In the genomic region with DNA sequence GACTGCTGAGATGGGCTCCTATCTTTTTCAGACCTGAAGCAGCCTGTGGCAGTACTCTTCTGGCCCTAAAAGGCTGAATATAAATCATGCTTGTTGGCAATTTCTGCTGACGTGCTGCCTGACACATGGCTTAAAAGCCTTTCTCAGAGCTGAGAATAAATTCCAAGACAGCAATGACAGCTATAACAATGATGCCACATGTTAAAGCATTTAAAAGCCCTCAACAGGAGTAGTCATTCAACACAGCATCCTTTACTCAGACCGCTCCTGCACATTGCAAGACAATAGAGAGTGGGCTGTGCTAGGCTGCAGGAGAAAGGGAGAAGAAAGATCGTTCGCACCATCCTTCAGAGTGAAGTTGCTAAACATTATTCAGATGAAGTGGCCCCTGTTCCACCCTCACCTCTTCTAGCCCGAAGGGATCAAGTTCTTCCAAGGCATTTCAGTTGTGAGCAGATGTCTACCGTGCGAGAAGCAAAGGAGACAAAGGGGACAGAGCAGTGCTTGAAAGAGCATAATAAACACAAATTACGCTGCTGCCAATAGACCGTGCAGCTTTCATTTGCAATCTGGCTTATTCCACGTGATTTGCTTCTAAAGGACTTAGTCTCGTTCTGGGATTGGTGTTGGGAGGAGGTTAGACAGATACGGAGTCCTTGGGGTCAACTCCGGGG, we compare ENCODE assay signal across 8 mouse cellular contexts.
DNase-seq lines count a peak whose midpoint lies in the region; ATAC-seq and TF ChIP-seq lines count a peak whose summit lies in the region.

No protein-coding gene starts in this region.

- H3K27ac ChIP-seq in lung, embryonic 14.5 days (ENCODE audit: low read depth) = no peak overlapping the region
- peak overlapping the region; percentile 80 for H3K27ac ChIP-seq in forebrain, embryonic 10.5 days
- H3K27ac ChIP-seq in kidney, postnatal 0 days = no peak overlapping the region
- peak overlapping the region; percentile 78 for H3K27ac ChIP-seq in neural tube, embryonic 11.5 days (ENCODE audit: low read depth, low read length)
- H3K27ac ChIP-seq in liver, embryonic 11.5 days (ENCODE audit: low read depth, low read length) = no peak overlapping the region

- no peak; the same call in 1 of the 2 replicates for ATAC-seq in lung, embryonic 14.5 days (ENCODE audit: insufficient read depth)
- ATAC-seq in kidney, postnatal 0 days (replicated peaks; ENCODE audit: low FRiP score, low read depth) = no peak
- peak; percentile 93 for ATAC-seq in neural tube, embryonic 11.5 days (ENCODE audit: insufficient read depth, low FRiP score, low TSS enrichment)
- ATAC-seq in liver, embryonic 11.5 days (replicated peaks; ENCODE audit: low FRiP score) = no peak

- DNase-seq in lung, embryonic 14.5 days = peak; percentile 6
- DNase-seq in lung, postnatal 25 days (ENCODE audit: low spot score) = no peak
- DNase-seq in forebrain, embryonic 10.5 days (ENCODE audit: extremely low spot score, low spot score) = peak; percentile 59
- DNase-seq in kidney, postnatal 0 days (ENCODE audit: low spot score) = peak; percentile 7
- peak; percentile 67 for DNase-seq in neural tube, embryonic 11.5 days (ENCODE audit: low spot score)
- no peak for DNase-seq in liver, embryonic 11.5 days (ENCODE audit: low spot score)
- DNase-seq in cerebellum, postnatal 4 days (ENCODE audit: low spot score in 2 of 2) = no peak
- DNase-seq in natural killer cell, adult 2 months (ENCODE audit: low spot score in 2 of 2) = no peak

- no peaks in the 10 kb centered on the region for H3K27me3 ChIP-seq in lung, embryonic 14.5 days (ENCODE audit: insufficient read depth, low read length)
- H3K27me3 ChIP-seq in forebrain, embryonic 10.5 days (ENCODE audit: poor library complexity, severe bottlenecking) = no peaks in the 10 kb centered on the region
- H3K27me3 ChIP-seq in kidney, postnatal 0 days (ENCODE audit: insufficient read depth, low read length) = no peaks in the 10 kb centered on the region
- H3K27me3 ChIP-seq in neural tube, embryonic 11.5 days (ENCODE audit: control insufficient read depth, insufficient read depth, low read length) = no peaks in the 10 kb centered on the region
- H3K27me3 ChIP-seq in liver, embryonic 11.5 days (replicated peaks; ENCODE audit: control insufficient read depth, insufficient read depth, low read length) = no peaks in the 10 kb centered on the region

- H3K9me3 ChIP-seq in lung, embryonic 14.5 days (ENCODE audit: low read depth, low read length) = no peaks in the 10 kb centered on the region
- no peaks in the 10 kb centered on the region for H3K9me3 ChIP-seq in forebrain, embryonic 10.5 days
- H3K9me3 ChIP-seq in kidney, postnatal 0 days (replicated peaks; ENCODE audit: low read length) = no peaks in the 10 kb centered on the region
- no peaks in the 10 kb centered on the region for H3K9me3 ChIP-seq in neural tube, embryonic 11.5 days (ENCODE audit: control insufficient read depth, low read length)
- no peaks in the 10 kb centered on the region for H3K9me3 ChIP-seq in liver, embryonic 11.5 days (ENCODE audit: control insufficient read depth, low read length)

- H3K9ac ChIP-seq in lung, embryonic 14.5 days = no peak overlapping the region
- no peak overlapping the region for H3K9ac ChIP-seq in kidney, postnatal 0 days (ENCODE audit: low read depth, low read length)
- no peak overlapping the region; the same call in 1 of the 2 replicates for H3K9ac ChIP-seq in neural tube, embryonic 11.5 days (ENCODE audit: low read length)
- H3K9ac ChIP-seq in liver, embryonic 11.5 days (ENCODE audit: low read depth, low read length) = no peak overlapping the region

- no peak overlapping the region for H3K4me3 ChIP-seq in lung, embryonic 14.5 days (ENCODE audit: low read depth, low read length)
- peak overlapping the region; percentile 30 for H3K4me3 ChIP-seq in forebrain, embryonic 10.5 days
- no peak overlapping the region for H3K4me3 ChIP-seq in kidney, postnatal 0 days (replicated peaks; ENCODE audit: low read depth, low read length)
- H3K4me3 ChIP-seq in neural tube, embryonic 11.5 days (ENCODE audit: low read depth, low read length) = no peak overlapping the region
- H3K4me3 ChIP-seq in liver, embryonic 11.5 days (ENCODE audit: low read depth, low read length) = no peak overlapping the region

- no peak overlapping the region for H3K4me2 ChIP-seq in lung, embryonic 14.5 days
- peak overlapping the region; percentile 37 for H3K4me2 ChIP-seq in kidney, postnatal 0 days (ENCODE audit: low read length)
- peak overlapping the region; percentile 10 for H3K4me2 ChIP-seq in neural tube, embryonic 11.5 days (ENCODE audit: low read depth)
- no peak overlapping the region for H3K4me2 ChIP-seq in liver, embryonic 11.5 days

- WGBS in lung, embryonic 14.5 days = 53% methylated on average over 13 of the region's 13 CpGs
- 26% methylated on average over 13 of the region's 13 CpGs for WGBS in forebrain, embryonic 10.5 days
- WGBS in kidney, postnatal 0 days = 40% methylated on average over 13 of the region's 13 CpGs
- WGBS in neural tube, embryonic 11.5 days = 23% methylated on average over 13 of the region's 13 CpGs
- WGBS in liver, embryonic 11.5 days = 79% methylated on average over 13 of the region's 13 CpGs

- no peak for TF ChIP-seq CTCF in lung, embryonic 14.5 days (IDR thresholded peaks at IDR 0.05; ENCODE audit: low read depth)
- TF ChIP-seq CTCF in kidney, postnatal 0 days (IDR thresholded peaks at IDR 0.05; ENCODE audit: low read depth) = no peak

- no peaks in the 10 kb centered on the region for H3K36me3 ChIP-seq in lung, embryonic 14.5 days (ENCODE audit: insufficient read depth)
- no peaks in the 10 kb centered on the region for H3K36me3 ChIP-seq in forebrain, embryonic 10.5 days (replicated peaks)
- no peaks in the 10 kb centered on the region for H3K36me3 ChIP-seq in kidney, postnatal 0 days (ENCODE audit: insufficient read depth, low read length)
- H3K36me3 ChIP-seq in neural tube, embryonic 11.5 days (ENCODE audit: control insufficient read depth, insufficient read depth, low read length) = no peaks in the 10 kb centered on the region
- no peaks in the 10 kb centered on the region for H3K36me3 ChIP-seq in liver, embryonic 11.5 days (ENCODE audit: control insufficient read depth, insufficient read depth, low read length)

- H3K4me1 ChIP-seq in lung, embryonic 14.5 days (ENCODE audit: insufficient read depth) = no peaks in the 10 kb centered on the region
- H3K4me1 ChIP-seq in forebrain, embryonic 10.5 days = peaks cover 23% of the 10 kb centered on the region
- H3K4me1 ChIP-seq in kidney, postnatal 0 days (replicated peaks; ENCODE audit: insufficient read depth, low read length) = 0 out of 2 replicates have a peak, but pooled peaks cover 5% of the 10 kb centered on the region
- H3K4me1 ChIP-seq in neural tube, embryonic 11.5 days (ENCODE audit: control insufficient read depth, insufficient read depth, low read length) = peaks cover 16% of the 10 kb centered on the region
- no peaks in the 10 kb centered on the region for H3K4me1 ChIP-seq in liver, embryonic 11.5 days (replicated peaks; ENCODE audit: control insufficient read depth, insufficient read depth, low read length)

Comparison
In these comparisons a context has a peak if more than half of its experiments do, and no peak if none do; other contexts are left out.
1. DNase-seq: peak in lung, embryonic 14.5 days (single experiment), forebrain, embryonic 10.5 days (single experiment), kidney, postnatal 0 days (single experiment) and neural tube, embryonic 11.5 days (single experiment); none in lung, postnatal 25 days (single experiment), liver, embryonic 11.5 days (single experiment), cerebellum, postnatal 4 days (0 of 2) and natural killer cell, adult 2 months (0 of 2).
2. H3K27ac ChIP-seq: peak in forebrain, embryonic 10.5 days (single experiment) and neural tube, embryonic 11.5 days (single experiment); none in lung, embryonic 14.5 days (single experiment), kidney, postnatal 0 days (single experiment) and liver, embryonic 11.5 days (single experiment).
3. H3K4me2 ChIP-seq: peak in kidney, postnatal 0 days (single experiment) and neural tube, embryonic 11.5 days (single experiment); none in lung, embryonic 14.5 days (single experiment) and liver, embryonic 11.5 days (single experiment).